Mouse (Mus musculus): ENCODE measurements around the gene Vgll3. TPM values are rescaled to one million over a fixed set of nuclear protein-coding genes. Genes with fewer than 3 reads are reported as not detected.

The Vgll3 gene
- total RNA-seq (2014; rRNA removed) (2.5 and 3.7 TPM in 2 replicates), polyA plus RNA-seq (2015; fragmentation: Nextera tagmentation; extraction: Ambion mirVana) (1.9 and 2.0 TPM in 2 replicates)

DNA sequence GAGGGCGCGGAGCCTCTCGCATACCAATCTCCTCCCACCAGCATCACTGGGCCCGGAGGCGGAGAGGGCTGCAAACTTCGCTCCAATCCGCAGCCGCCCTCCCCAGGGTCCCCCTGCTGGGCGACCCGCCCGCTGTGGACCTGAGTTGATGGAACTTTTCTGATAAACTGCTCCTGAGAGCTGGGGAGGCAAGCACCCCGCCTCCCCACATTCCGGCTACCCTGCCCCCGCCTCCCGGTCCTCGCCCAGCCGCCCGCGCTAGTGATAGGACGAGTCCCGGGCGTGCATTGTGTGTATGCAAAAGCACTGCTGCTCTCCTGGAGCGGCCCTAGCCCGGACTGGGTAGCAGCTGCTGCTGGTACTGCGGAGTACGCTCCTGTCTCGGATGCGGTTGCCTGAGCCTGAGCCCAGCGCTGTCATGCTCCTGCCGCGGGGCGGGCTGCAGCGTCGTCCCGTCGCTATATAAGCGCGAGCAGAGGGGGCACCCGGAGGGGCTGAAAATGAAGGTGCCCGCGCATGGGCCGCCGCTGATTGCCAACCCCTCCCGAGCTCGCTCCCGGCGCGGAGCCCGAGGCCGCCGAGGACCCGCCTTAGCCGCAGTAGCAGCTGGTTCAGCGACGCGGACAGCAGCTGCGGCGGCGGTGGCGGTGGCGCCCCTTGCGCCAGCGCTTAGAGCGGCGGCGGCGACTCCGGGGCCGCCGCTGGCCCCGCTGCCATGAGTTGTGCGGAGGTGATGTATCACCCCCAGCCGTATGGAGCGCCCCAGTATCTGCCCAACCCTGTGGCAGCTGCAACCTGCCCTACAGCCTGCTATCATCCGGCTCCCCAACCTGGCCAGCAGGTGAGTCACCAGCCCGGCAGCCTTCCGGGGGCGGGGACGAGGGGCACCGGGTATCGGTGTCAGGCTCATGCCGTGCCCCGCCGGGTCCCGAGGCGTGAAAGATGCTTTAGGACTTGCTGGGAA lies at the start of gene Vgll3:
Gene Vgll3 (plus strand): TSS at position 340 of the 964 bp plus-strand sequence.
- Histone ChIP-seq H3K27me3 (ENCODE audit: insufficient read depth, low read length) (no peaks in the 10 kb centered on the region), H3K4me2 (ENCODE audit: low read depth, low read length) (peak within 1 kb of the TSS; percentile 81), H3K36me3 (ENCODE audit: insufficient read depth, low read length) (no peaks in the 10 kb centered on the region), H3K9me3 (ENCODE audit: low read length) (no peaks in the 10 kb centered on the region), H3K4me3 (ENCODE audit: low read length) (peak within 1 kb of the TSS; percentile 79), H3K9ac (replicated peaks; ENCODE audit: low read length) (peak within 1 kb of the TSS; percentile 62), H3K4me1 (ENCODE audit: insufficient read depth, low read length) (no peaks in the 10 kb centered on the region; the same call in 1 of the 2 replicates), H3K27ac (peak within 1 kb of the TSS; percentile 45; the same call in 1 of the 2 replicates)
- under 1% methylated on average over 74 of the region's 86 CpGs for WGBS
- DNase-seq (ENCODE audit: low spot score) (peak; percentile 77), ATAC-seq (peak; percentile 97)
- TF ChIP-seq CTCF (IDR thresholded peaks at IDR 0.05; ENCODE audit: low read depth), result peak; percentile 27

GRCm38 (mm10) chr16:65765976-65766375 lies 49.1 kb upstream of the Vgll3 start:
- ATAC-seq (no peak), DNase-seq (ENCODE audit: low spot score) (no peak)
- TF ChIP-seq CTCF (IDR thresholded peaks at IDR 0.05; ENCODE audit: low read depth), result no peak
- H3K4me3 ChIP-seq (ENCODE audit: low read length), result no peak overlapping the region
- no peaks in the 10 kb centered on the region for H3K36me3 ChIP-seq (ENCODE audit: insufficient read depth, low read length)
- no peaks in the 10 kb centered on the region for H3K4me1 ChIP-seq (ENCODE audit: insufficient read depth, low read length)
- H3K27ac ChIP-seq, result no peak overlapping the region
- H3K9me3 ChIP-seq (ENCODE audit: low read length), result no peaks in the 10 kb centered on the region
- H3K27me3 ChIP-seq (ENCODE audit: insufficient read depth, low read length), result no peaks in the 10 kb centered on the region
- no peak overlapping the region for H3K9ac ChIP-seq (replicated peaks; ENCODE audit: low read length)
- H3K4me2 ChIP-seq (ENCODE audit: low read depth, low read length), result no peak overlapping the region

- H3K4me3 ChIP-seq (ENCODE audit: low read length), result no peak overlapping the region
- WGBS, result 50% methylated on average over 1 of the region's 1 CpGs
- no peaks in the 10 kb centered on the region for H3K4me1 ChIP-seq (ENCODE audit: insufficient read depth, low read length)
- no peak overlapping the region for H3K9ac ChIP-seq (replicated peaks; ENCODE audit: low read length)
- ATAC-seq (no peak), DNase-seq (ENCODE audit: low spot score) (no peak)
- H3K27me3 ChIP-seq (ENCODE audit: insufficient read depth, low read length), result no peaks in the 10 kb centered on the region
- peak; percentile 27; the same call in 1 of the 2 replicates for TF ChIP-seq CTCF (IDR thresholded peaks at IDR 0.05; ENCODE audit: low read depth)
- H3K36me3 ChIP-seq (ENCODE audit: insufficient read depth, low read length), result no peaks in the 10 kb centered on the region
- H3K27ac ChIP-seq, result no peak overlapping the region
- no peaks in the 10 kb centered on the region for H3K9me3 ChIP-seq (ENCODE audit: low read length)
- no peak overlapping the region for H3K4me2 ChIP-seq (ENCODE audit: low read depth, low read length)
Measured at GRCm38 (mm10) chr16:65785959-65786358, 29.1 kb upstream of the Vgll3 start.

DNA sequence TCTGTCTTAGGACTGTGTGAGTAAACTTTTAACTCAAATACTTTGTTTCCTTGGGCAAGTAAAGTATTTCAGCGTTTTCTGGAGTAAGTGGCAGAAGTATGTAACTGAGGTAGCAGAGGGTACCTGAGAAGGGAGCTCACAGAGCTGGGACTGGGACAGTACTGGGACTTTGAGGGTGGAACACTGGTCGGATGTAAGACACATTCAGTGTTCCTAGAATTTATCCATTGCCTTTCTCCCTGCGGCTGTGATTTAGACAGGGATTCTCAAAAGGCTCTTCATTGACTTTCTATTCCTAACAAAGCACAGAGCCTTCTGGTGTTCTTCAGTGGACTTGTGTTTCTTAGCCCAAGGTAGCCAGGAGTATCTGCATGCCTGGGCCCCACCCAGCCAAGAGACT lies 1.0 kb downstream of the Vgll3 start:
- H3K4me3 ChIP-seq (ENCODE audit: low read length), result peak overlapping the region; percentile 79
- H3K27ac ChIP-seq, result no peak overlapping the region
- no peak for TF ChIP-seq CTCF (IDR thresholded peaks at IDR 0.05; ENCODE audit: low read depth)
- H3K27me3 ChIP-seq (ENCODE audit: insufficient read depth, low read length), result no peaks in the 10 kb centered on the region
- no peaks in the 10 kb centered on the region; the same call in 1 of the 2 replicates for H3K4me1 ChIP-seq (ENCODE audit: insufficient read depth, low read length)
- no peak for ATAC-seq
- no peaks in the 10 kb centered on the region for H3K36me3 ChIP-seq (ENCODE audit: insufficient read depth, low read length)
- H3K4me2 ChIP-seq (ENCODE audit: low read depth, low read length), result peak overlapping the region; percentile 81
- no peak for DNase-seq (ENCODE audit: low spot score)
- H3K9ac ChIP-seq (replicated peaks; ENCODE audit: low read length), result peak overlapping the region; percentile 62; the same call in 1 of the 2 replicates
- H3K9me3 ChIP-seq (ENCODE audit: low read length), result no peaks in the 10 kb centered on the region
- 18% methylated on average over 3 of the region's 3 CpGs for WGBS

DNA sequence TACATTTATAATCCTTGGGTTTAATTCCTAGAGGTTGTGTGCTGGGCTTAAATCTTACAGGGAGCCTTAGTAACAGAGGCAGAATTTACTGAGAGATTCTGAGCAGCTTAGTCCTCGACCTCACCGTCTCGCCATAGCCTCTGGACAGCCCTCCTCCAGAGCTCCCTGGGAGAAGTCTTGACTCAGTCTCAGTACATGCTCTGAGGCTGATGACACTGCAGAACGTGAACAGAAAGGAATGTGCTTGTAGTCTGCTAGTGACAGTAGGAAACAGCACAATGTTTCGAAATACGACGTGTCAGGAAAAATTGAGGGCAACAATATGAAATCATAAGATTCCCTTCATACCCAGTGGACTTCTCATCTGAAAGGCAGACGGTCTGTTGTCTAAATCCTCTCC lies 3.7 kb downstream of the Vgll3 start:
- ATAC-seq (no peak), DNase-seq (ENCODE audit: low spot score) (no peak)
- TF ChIP-seq CTCF (IDR thresholded peaks at IDR 0.05; ENCODE audit: low read depth), result no peak
- Histone ChIP-seq H3K4me2 (ENCODE audit: low read depth, low read length) (no peak overlapping the region), H3K9me3 (ENCODE audit: low read length) (no peaks in the 10 kb centered on the region), H3K27ac (no peak overlapping the region), H3K27me3 (ENCODE audit: insufficient read depth, low read length) (no peaks in the 10 kb centered on the region), H3K36me3 (ENCODE audit: insufficient read depth, low read length) (no peaks in the 10 kb centered on the region), H3K4me1 (ENCODE audit: insufficient read depth, low read length) (no peaks in the 10 kb centered on the region; the same call in 1 of the 2 replicates), H3K9ac (replicated peaks; ENCODE audit: low read length) (no peak overlapping the region), H3K4me3 (ENCODE audit: low read length) (no peak overlapping the region)
- 61% methylated on average over 8 of the region's 8 CpGs for WGBS

GRCm38 (mm10) chr16:65820803-65821202 lies 5.7 kb downstream of the Vgll3 start:
- DNase-seq (ENCODE audit: low spot score) (no peak), ATAC-seq (no peak)
- no peak overlapping the region for H3K27ac ChIP-seq
- TF ChIP-seq CTCF (IDR thresholded peaks at IDR 0.05; ENCODE audit: low read depth), result no peak
- H3K9me3 ChIP-seq (ENCODE audit: low read length), result no peaks in the 10 kb centered on the region
- H3K4me2 ChIP-seq (ENCODE audit: low read depth, low read length), result no peak overlapping the region
- no peak overlapping the region for H3K9ac ChIP-seq (replicated peaks; ENCODE audit: low read length)
- no peak overlapping the region for H3K4me3 ChIP-seq (ENCODE audit: low read length)
- WGBS, result 43% methylated on average over 2 of the region's 2 CpGs
- no peaks in the 10 kb centered on the region for H3K36me3 ChIP-seq (ENCODE audit: insufficient read depth, low read length)
- no peaks in the 10 kb centered on the region for H3K4me1 ChIP-seq (ENCODE audit: insufficient read depth, low read length)
- no peaks in the 10 kb centered on the region for H3K27me3 ChIP-seq (ENCODE audit: insufficient read depth, low read length)

- Histone ChIP-seq H3K9ac (replicated peaks; ENCODE audit: low read length) (no peak overlapping the region), H3K36me3 (ENCODE audit: insufficient read depth, low read length) (no peaks in the 10 kb centered on the region), H3K9me3 (ENCODE audit: low read length) (no peaks in the 10 kb centered on the region), H3K4me2 (ENCODE audit: low read depth, low read length) (no peak overlapping the region), H3K4me3 (ENCODE audit: low read length) (no peak overlapping the region), H3K27ac (no peak overlapping the region), H3K4me1 (ENCODE audit: insufficient read depth, low read length) (no peaks in the 10 kb centered on the region), H3K27me3 (ENCODE audit: insufficient read depth, low read length) (no peaks in the 10 kb centered on the region)
- 76% methylated on average over 6 of the region's 6 CpGs for WGBS
- ATAC-seq (no peak), DNase-seq (ENCODE audit: low spot score) (no peak)
- no peak for TF ChIP-seq CTCF (IDR thresholded peaks at IDR 0.05; ENCODE audit: low read depth)
Measured at GRCm38 (mm10) chr16:65823721-65824120, 8.7 kb downstream of the Vgll3 start.
